9 mouse cellular contexts compared by ENCODE assay signal in the genomic region with DNA sequence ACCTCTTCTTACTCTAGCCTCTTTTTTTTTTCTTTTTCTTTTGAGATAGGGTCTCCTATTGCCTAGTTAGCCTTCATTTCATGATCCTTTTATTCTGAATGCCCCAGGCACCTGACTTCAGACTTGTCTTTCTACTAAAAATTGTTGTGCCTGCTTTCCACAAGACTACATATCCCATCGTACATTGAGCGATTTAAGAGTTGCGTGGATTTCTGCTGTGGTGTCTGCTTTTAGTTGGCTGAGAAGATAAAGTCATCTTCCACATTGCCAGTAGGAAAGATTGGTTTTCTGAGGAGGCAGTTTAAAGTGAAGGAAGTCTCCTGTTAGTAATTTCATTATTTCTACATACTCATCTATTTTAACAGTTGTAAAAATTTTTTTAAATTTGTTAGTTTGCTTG. TPM values are rescaled to one million over a fixed set of nuclear protein-coding genes. Genes with fewer than 3 reads are reported as not detected.
DNase-seq lines count a peak whose midpoint lies in the region; ATAC-seq and TF ChIP-seq lines count a peak whose summit lies in the region.
"Had no signal": no experiment of that assay in that cellular context is flagged by ENCODE, and none has a peak within 500 bp of the region (broad histone marks: within the 10 kb centered on the region; RNA-seq: fewer than 3 reads in every experiment).

No protein-coding gene starts in this region.

- no peaks in the 10 kb centered on the region for H3K9me3 ChIP-seq in megakaryocyte, embryonic 14.5 days
- H3K9me3 ChIP-seq in forebrain, postnatal 0 days (ENCODE audit: low read length) = no peaks in the 10 kb centered on the region
- no peaks in the 10 kb centered on the region for H3K9me3 ChIP-seq in liver, embryonic 13.5 days (replicated peaks)

- 80% methylated on average over 3 of the region's 3 CpGs for WGBS in forebrain, postnatal 0 days
- 63% methylated on average over 3 of the region's 3 CpGs for WGBS in liver, embryonic 13.5 days (ENCODE audit: insufficient replicate concordance)

- no peak for ATAC-seq in megakaryocyte, adult 5-6 weeks (ENCODE audit: poor library complexity, severe bottlenecking)
- no peak for ATAC-seq in forebrain, postnatal 0 days
- no peak for ATAC-seq in liver, embryonic 13.5 days (ENCODE audit: low read depth)

- H3K9ac ChIP-seq in forebrain, postnatal 0 days = 0 out of 2 replicates have a peak overlapping the region, but pooled peaks have one; percentile 97
- H3K9ac ChIP-seq in liver, embryonic 13.5 days = peak overlapping the region; percentile 99

- peaks cover 52% of the 10 kb centered on the region for H3K36me3 ChIP-seq in megakaryocyte, embryonic 14.5 days (replicated peaks; ENCODE audit: low read length)
- H3K36me3 ChIP-seq in forebrain, postnatal 0 days (ENCODE audit: insufficient read depth) = peaks cover 6% of the 10 kb centered on the region; the same call in 1 of the 2 replicates
- peaks cover 36% of the 10 kb centered on the region for H3K36me3 ChIP-seq in liver, embryonic 13.5 days

- H3K27ac ChIP-seq in forebrain, postnatal 0 days (ENCODE audit: low read depth, low read length) = no peak overlapping the region
- H3K27ac ChIP-seq in liver, embryonic 13.5 days = 0 out of 2 replicates have a peak overlapping the region, but pooled peaks have one; percentile 10

- no peaks in the 10 kb centered on the region for H3K27me3 ChIP-seq in megakaryocyte, embryonic 14.5 days (replicated peaks)
- no peaks in the 10 kb centered on the region for H3K27me3 ChIP-seq in forebrain, postnatal 0 days (ENCODE audit: insufficient read depth, low read length)
- no peaks in the 10 kb centered on the region for H3K27me3 ChIP-seq in liver, embryonic 13.5 days

- no peak for TF ChIP-seq CTCF in forebrain, postnatal 0 days (IDR thresholded peaks at IDR 0.05; ENCODE audit: low read depth)

- H3K4me2 ChIP-seq in forebrain, postnatal 0 days (ENCODE audit: low read depth) = peak overlapping the region; percentile 69
- peak overlapping the region; percentile 88 for H3K4me2 ChIP-seq in liver, embryonic 13.5 days

- DNase-seq in forebrain, postnatal 0 days = no peak
- DNase-seq in liver, embryonic 13.5 days = no peak
- DNase-seq in cerebellum, adult 9-10 months = no peak
- DNase-seq in adrenal gland, adult (ENCODE audit: inconsistent age in 2 of 2, low spot score in 1 of 2) = no peak
- DNase-seq in right cerebral cortex, postnatal 14 days = no peak
- DNase-seq: adrenal gland, adult 2 months; thymus, adult 2 months had no signal

- H3K4me1 ChIP-seq in megakaryocyte, embryonic 14.5 days = peaks cover 53% of the 10 kb centered on the region
- H3K4me1 ChIP-seq in forebrain, postnatal 0 days (ENCODE audit: insufficient read depth) = peaks cover 16% of the 10 kb centered on the region
- peaks cover 59% of the 10 kb centered on the region for H3K4me1 ChIP-seq in liver, embryonic 13.5 days (replicated peaks)

- peak overlapping the region; percentile 99 for H3K4me3 ChIP-seq in megakaryocyte, embryonic 14.5 days (replicated peaks)
- H3K4me3 ChIP-seq in forebrain, postnatal 0 days (ENCODE audit: low read depth, low read length) = no peak overlapping the region
- peak overlapping the region; percentile 98 for H3K4me3 ChIP-seq in liver, embryonic 13.5 days (replicated peaks)

RNA-seq across cellular contexts. Expression of a gene that starts 2.0 kb away (rescaled TPM):
- 0.10 TPM in 1 of 2 replicates, not detected in the other for polyA plus RNA-seq in megakaryocyte, embryonic 14.5 days (2012; ENCODE audit: insufficient read depth, low replicate concordance)
- 0.98 and 2.1 TPM in 2 replicates for total RNA-seq in megakaryocyte, adult 5-6 weeks (2015)
- 0.89 and 1.4 TPM in 2 replicates for total RNA-seq in megakaryocyte, adult 5-6 weeks (2017)
- 4.9 and 7.2 TPM in 2 replicates for total RNA-seq in forebrain, postnatal 0 days (2014; rRNA removed)
- polyA plus RNA-seq in forebrain, postnatal 0 days (2015; fragmentation: Nextera tagmentation; extraction: Ambion mirVana) = 2.4 and 3.3 TPM in 2 replicates
- polyA plus RNA-seq in liver, embryonic 13.5 days (2015; fragmentation: Nextera tagmentation; extraction: Ambion mirVana) = 0.52 and 0.76 TPM in 2 replicates

RNA-seq across cellular contexts. Expression of a gene that starts 2.0 kb away (rescaled TPM):
- polyA plus RNA-seq in megakaryocyte, embryonic 14.5 days (2012; ENCODE audit: insufficient read depth, low replicate concordance) = 332 and 1,563 TPM in 2 replicates
- 273 and 278 TPM in 2 replicates for total RNA-seq in megakaryocyte, adult 5-6 weeks (2015)
- total RNA-seq in megakaryocyte, adult 5-6 weeks (2017) = 222 and 236 TPM in 2 replicates
- total RNA-seq in forebrain, postnatal 0 days (2014; rRNA removed) = 63.4 and 69.9 TPM in 2 replicates
- polyA plus RNA-seq in forebrain, postnatal 0 days (2015; fragmentation: Nextera tagmentation; extraction: Ambion mirVana) = 215 and 267 TPM in 2 replicates
- 291 and 374 TPM in 2 replicates for polyA plus RNA-seq in liver, embryonic 13.5 days (2015; fragmentation: Nextera tagmentation; extraction: Ambion mirVana)

RNA-seq across cellular contexts. Expression of a gene that starts 28.5 kb away (rescaled TPM):
- not detected in 2 replicates for polyA plus RNA-seq in megakaryocyte, embryonic 14.5 days (2012; ENCODE audit: insufficient read depth, low replicate concordance)
- total RNA-seq in megakaryocyte, adult 5-6 weeks (2015) = not detected in 2 replicates
- not detected in 2 replicates for total RNA-seq in megakaryocyte, adult 5-6 weeks (2017)
- 0.23 TPM in 1 of 2 replicates, not detected in the other for total RNA-seq in forebrain, postnatal 0 days (2014; rRNA removed)
- polyA plus RNA-seq in forebrain, postnatal 0 days (2015; fragmentation: Nextera tagmentation; extraction: Ambion mirVana) = 1.2 and 1.4 TPM in 2 replicates
- polyA plus RNA-seq in liver, embryonic 13.5 days (2015; fragmentation: Nextera tagmentation; extraction: Ambion mirVana) = 1.6 and 2.0 TPM in 2 replicates

RNA-seq across cellular contexts. Expression of a gene that starts 28.6 kb away (rescaled TPM):
- not detected in 2 replicates for polyA plus RNA-seq in megakaryocyte, embryonic 14.5 days (2012; ENCODE audit: insufficient read depth, low replicate concordance)
- total RNA-seq in megakaryocyte, adult 5-6 weeks (2015) = not detected in 2 replicates
- total RNA-seq in megakaryocyte, adult 5-6 weeks (2017) = not detected in 2 replicates
- not detected in 2 replicates for total RNA-seq in forebrain, postnatal 0 days (2014; rRNA removed)
- not detected in 2 replicates for polyA plus RNA-seq in forebrain, postnatal 0 days (2015; fragmentation: Nextera tagmentation; extraction: Ambion mirVana)
- polyA plus RNA-seq in liver, embryonic 13.5 days (2015; fragmentation: Nextera tagmentation; extraction: Ambion mirVana) = not detected in 2 replicates

RNA-seq across cellular contexts. Expression of a gene that starts 33.4 kb away (rescaled TPM):
- 78.6 and 558 TPM in 2 replicates for polyA plus RNA-seq in megakaryocyte, embryonic 14.5 days (2012; ENCODE audit: insufficient read depth, low replicate concordance)
- 390 and 393 TPM in 2 replicates for total RNA-seq in megakaryocyte, adult 5-6 weeks (2015)
- 216 and 267 TPM in 2 replicates for total RNA-seq in megakaryocyte, adult 5-6 weeks (2017)
- 323 and 378 TPM in 2 replicates for total RNA-seq in forebrain, postnatal 0 days (2014; rRNA removed)
- polyA plus RNA-seq in forebrain, postnatal 0 days (2015; fragmentation: Nextera tagmentation; extraction: Ambion mirVana) = 303 and 370 TPM in 2 replicates
- 269 and 300 TPM in 2 replicates for polyA plus RNA-seq in liver, embryonic 13.5 days (2015; fragmentation: Nextera tagmentation; extraction: Ambion mirVana)
